Comparison of ENCODE assay signal across 16 mouse cellular contexts in the genomic region with DNA sequence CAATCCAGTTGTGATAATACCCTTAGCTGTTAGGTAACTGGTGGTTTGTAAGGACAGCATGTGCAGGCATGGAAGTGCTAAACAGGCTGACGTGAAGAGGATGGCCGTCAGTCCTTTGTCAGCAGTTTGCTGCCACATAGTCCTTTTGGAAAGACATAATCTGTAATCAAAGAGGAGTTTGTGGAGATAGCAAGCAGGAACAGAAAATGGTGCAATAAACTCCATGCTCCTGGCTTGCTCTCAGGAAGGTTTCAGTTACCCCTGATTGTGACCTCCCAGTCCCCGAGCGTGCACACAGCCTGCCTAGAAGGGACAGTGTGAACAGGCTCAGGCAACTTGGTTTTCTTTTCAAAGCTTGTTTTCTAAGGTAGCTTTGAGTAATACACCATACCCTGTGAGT.
A peak's percentile ranks its signal among the peaks of the same experiment; 100 is the strongest.
DNase-seq lines count a peak whose midpoint lies in the region; ATAC-seq lines count a peak whose summit lies in the region.
"Had no signal": no experiment of that assay in that cellular context is flagged by ENCODE, and none has a peak within 500 bp of the region (broad histone marks: within the 10 kb centered on the region; RNA-seq: fewer than 3 reads in every experiment).

No protein-coding gene starts in this region.

- H3K4me3 ChIP-seq in forebrain, embryonic 14.5 days (ENCODE audit: low read depth, low read length) = no peak overlapping the region
- no peak overlapping the region for H3K4me3 ChIP-seq in forebrain, embryonic 11.5 days (ENCODE audit: low read depth, low read length)
- no peak overlapping the region for H3K4me3 ChIP-seq in hindbrain, embryonic 12.5 days
- H3K4me3 ChIP-seq in hindbrain, embryonic 11.5 days (ENCODE audit: low read depth, low read length) = no peak overlapping the region
- no peak overlapping the region for H3K4me3 ChIP-seq in midbrain, embryonic 12.5 days
- H3K4me3 ChIP-seq in midbrain, embryonic 11.5 days (ENCODE audit: low read depth, low read length) = no peak overlapping the region
- no peak overlapping the region for H3K4me3 ChIP-seq in neural tube, embryonic 14.5 days (ENCODE audit: low read depth, low read length)
- H3K4me3 ChIP-seq: lung, embryonic 15.5 days had no signal

- no peak overlapping the region for H3K4me2 ChIP-seq in forebrain, embryonic 14.5 days (ENCODE audit: low read length)
- H3K4me2 ChIP-seq in forebrain, embryonic 11.5 days (ENCODE audit: low read depth, low read length, severe bottlenecking) = no peak overlapping the region
- H3K4me2 ChIP-seq in hindbrain, embryonic 12.5 days (replicated peaks) = no peak overlapping the region
- H3K4me2 ChIP-seq in hindbrain, embryonic 11.5 days (replicated peaks; ENCODE audit: low read depth, low read length) = no peak overlapping the region
- H3K4me2 ChIP-seq in midbrain, embryonic 12.5 days (replicated peaks) = no peak overlapping the region
- H3K4me2 ChIP-seq in midbrain, embryonic 11.5 days = no peak overlapping the region
- no peak overlapping the region for H3K4me2 ChIP-seq in neural tube, embryonic 14.5 days (ENCODE audit: low read depth, low read length)
- H3K4me2 ChIP-seq: lung, embryonic 15.5 days had no signal

- H3K4me1 ChIP-seq in forebrain, embryonic 14.5 days (ENCODE audit: control insufficient read depth, insufficient read depth, low read length) = peaks cover 33% of the 10 kb centered on the region
- H3K4me1 ChIP-seq in forebrain, embryonic 11.5 days (replicated peaks; ENCODE audit: control insufficient read depth, insufficient read depth, low read length) = peaks cover 18% of the 10 kb centered on the region
- peaks cover 67% of the 10 kb centered on the region for H3K4me1 ChIP-seq in hindbrain, embryonic 12.5 days
- H3K4me1 ChIP-seq in hindbrain, embryonic 11.5 days (replicated peaks; ENCODE audit: control insufficient read depth, insufficient read depth, low read length) = peaks cover 6% of the 10 kb centered on the region; the same call in 1 of the 2 replicates
- peaks cover 61% of the 10 kb centered on the region for H3K4me1 ChIP-seq in midbrain, embryonic 12.5 days
- peaks cover 30% of the 10 kb centered on the region for H3K4me1 ChIP-seq in midbrain, embryonic 11.5 days (ENCODE audit: control insufficient read depth, insufficient read depth, low read length)
- H3K4me1 ChIP-seq in neural tube, embryonic 14.5 days (ENCODE audit: control insufficient read depth, insufficient read depth, low read length) = peaks cover 27% of the 10 kb centered on the region; the same call in 1 of the 2 replicates

- H3K9me3 ChIP-seq in forebrain, embryonic 14.5 days (replicated peaks; ENCODE audit: control insufficient read depth, low read length) = no peaks in the 10 kb centered on the region
- no peaks in the 10 kb centered on the region for H3K9me3 ChIP-seq in forebrain, embryonic 11.5 days (ENCODE audit: control insufficient read depth, low read length)
- no peaks in the 10 kb centered on the region for H3K9me3 ChIP-seq in hindbrain, embryonic 12.5 days (replicated peaks)
- no peaks in the 10 kb centered on the region for H3K9me3 ChIP-seq in hindbrain, embryonic 11.5 days (ENCODE audit: control insufficient read depth, low read length)
- no peaks in the 10 kb centered on the region for H3K9me3 ChIP-seq in midbrain, embryonic 12.5 days
- H3K9me3 ChIP-seq in midbrain, embryonic 11.5 days (ENCODE audit: control insufficient read depth, low read length) = no peaks in the 10 kb centered on the region
- no peaks in the 10 kb centered on the region for H3K9me3 ChIP-seq in neural tube, embryonic 14.5 days (ENCODE audit: control insufficient read depth, low read length)
- H3K9me3 ChIP-seq: lung, embryonic 15.5 days had no signal

- no peaks in the 10 kb centered on the region for H3K36me3 ChIP-seq in forebrain, embryonic 14.5 days (ENCODE audit: control insufficient read depth, insufficient read depth, low read length)
- no peaks in the 10 kb centered on the region for H3K36me3 ChIP-seq in forebrain, embryonic 11.5 days (ENCODE audit: control insufficient read depth, insufficient read depth, low read length)
- H3K36me3 ChIP-seq in hindbrain, embryonic 12.5 days = no peaks in the 10 kb centered on the region
- H3K36me3 ChIP-seq in hindbrain, embryonic 11.5 days (ENCODE audit: control insufficient read depth, insufficient read depth, low read length) = no peaks in the 10 kb centered on the region
- H3K36me3 ChIP-seq in midbrain, embryonic 12.5 days = no peaks in the 10 kb centered on the region
- no peaks in the 10 kb centered on the region for H3K36me3 ChIP-seq in midbrain, embryonic 11.5 days (ENCODE audit: control insufficient read depth, insufficient read depth, low read length)
- H3K36me3 ChIP-seq in neural tube, embryonic 14.5 days (ENCODE audit: control insufficient read depth, insufficient read depth, low read length) = no peaks in the 10 kb centered on the region
- H3K36me3 ChIP-seq: lung, embryonic 15.5 days had no signal

- H3K9ac ChIP-seq in forebrain, embryonic 14.5 days (ENCODE audit: low read length) = no peak overlapping the region
- no peak overlapping the region for H3K9ac ChIP-seq in forebrain, embryonic 11.5 days (ENCODE audit: low read length)
- H3K9ac ChIP-seq in hindbrain, embryonic 12.5 days = no peak overlapping the region
- no peak overlapping the region for H3K9ac ChIP-seq in hindbrain, embryonic 11.5 days (ENCODE audit: low read depth, low read length)
- no peak overlapping the region for H3K9ac ChIP-seq in midbrain, embryonic 12.5 days (replicated peaks)
- H3K9ac ChIP-seq in midbrain, embryonic 11.5 days (ENCODE audit: low read length) = no peak overlapping the region
- H3K9ac ChIP-seq in neural tube, embryonic 14.5 days (replicated peaks; ENCODE audit: low read depth, low read length) = no peak overlapping the region
- H3K9ac ChIP-seq: lung, embryonic 15.5 days had no signal

- WGBS in forebrain, embryonic 14.5 days = 68% methylated on average over 4 of the region's 4 CpGs
- WGBS in forebrain, embryonic 11.5 days = 60% methylated on average over 4 of the region's 4 CpGs
- WGBS in hindbrain, embryonic 12.5 days = 45% methylated on average over 4 of the region's 4 CpGs
- WGBS in hindbrain, embryonic 11.5 days = 63% methylated on average over 4 of the region's 4 CpGs
- 43% methylated on average over 4 of the region's 4 CpGs for WGBS in midbrain, embryonic 12.5 days
- 50% methylated on average over 4 of the region's 4 CpGs for WGBS in midbrain, embryonic 11.5 days
- 66% methylated on average over 4 of the region's 4 CpGs for WGBS in neural tube, embryonic 14.5 days

- no peak for ATAC-seq in forebrain, embryonic 14.5 days
- ATAC-seq in forebrain, embryonic 11.5 days (replicated peaks; ENCODE audit: low FRiP score) = no peak
- no peak for ATAC-seq in hindbrain, embryonic 12.5 days (ENCODE audit: low FRiP score)
- ATAC-seq in hindbrain, embryonic 11.5 days (ENCODE audit: low FRiP score) = no peak
- no peak for ATAC-seq in midbrain, embryonic 12.5 days (ENCODE audit: low FRiP score, low read depth)
- no peak for ATAC-seq in midbrain, embryonic 11.5 days (ENCODE audit: low FRiP score)
- ATAC-seq in neural tube, embryonic 14.5 days (ENCODE audit: low read depth) = no peak
- ATAC-seq: inflammation-experienced regulatory T-cells, adult 6 months had no signal

- H3K27me3 ChIP-seq in forebrain, embryonic 14.5 days (replicated peaks; ENCODE audit: control insufficient read depth, insufficient read depth, low read length) = no peaks in the 10 kb centered on the region
- no peaks in the 10 kb centered on the region for H3K27me3 ChIP-seq in forebrain, embryonic 11.5 days (ENCODE audit: control insufficient read depth, insufficient read depth, low read length)
- H3K27me3 ChIP-seq in hindbrain, embryonic 12.5 days = no peaks in the 10 kb centered on the region
- H3K27me3 ChIP-seq in hindbrain, embryonic 11.5 days (ENCODE audit: control insufficient read depth, insufficient read depth, low read length) = no peaks in the 10 kb centered on the region
- no peaks in the 10 kb centered on the region for H3K27me3 ChIP-seq in midbrain, embryonic 12.5 days
- H3K27me3 ChIP-seq in midbrain, embryonic 11.5 days (ENCODE audit: control insufficient read depth, insufficient read depth, low read length) = no peaks in the 10 kb centered on the region
- no peaks in the 10 kb centered on the region for H3K27me3 ChIP-seq in neural tube, embryonic 14.5 days (ENCODE audit: control insufficient read depth, insufficient read depth, low read length)
- H3K27me3 ChIP-seq: lung, embryonic 15.5 days had no signal

- no peak for DNase-seq in forebrain, embryonic 14.5 days (ENCODE audit: low spot score)
- no peak for DNase-seq in forebrain, embryonic 11.5 days (ENCODE audit: low spot score)
- no peak for DNase-seq in hindbrain, embryonic 11.5 days (ENCODE audit: low spot score)
- DNase-seq in midbrain, embryonic 11.5 days (ENCODE audit: low spot score, missing footprints) = no peak
- no peak for DNase-seq in right cerebral cortex, postnatal 4 days
- DNase-seq: adrenal gland, postnatal 10 days; cerebellum, postnatal 14 days; layer of hippocampus, adult 9-11 months; left cerebral cortex, postnatal 4 days; right cerebral cortex, postnatal 25 days; thymus, postnatal 36 days had no signal

- peak overlapping the region; percentile 33; the same call in 1 of the 2 replicates for H3K27ac ChIP-seq in forebrain, embryonic 14.5 days (ENCODE audit: low read depth, low read length)
- H3K27ac ChIP-seq in forebrain, embryonic 11.5 days (ENCODE audit: low read depth, low read length) = no peak overlapping the region
- peak overlapping the region; percentile 78; the same call in 1 of the 2 replicates for H3K27ac ChIP-seq in hindbrain, embryonic 12.5 days
- no peak overlapping the region for H3K27ac ChIP-seq in hindbrain, embryonic 11.5 days (ENCODE audit: low read depth, low read length)
- H3K27ac ChIP-seq in midbrain, embryonic 12.5 days (replicated peaks) = peak overlapping the region; percentile 27; the same call in 1 of the 2 replicates
- no peak overlapping the region for H3K27ac ChIP-seq in midbrain, embryonic 11.5 days (ENCODE audit: low read depth, low read length)
- H3K27ac ChIP-seq in neural tube, embryonic 14.5 days (ENCODE audit: low read depth, low read length) = 0 out of 2 replicates have a peak overlapping the region, but pooled peaks have one; percentile 24
- H3K27ac ChIP-seq: lung, embryonic 15.5 days had no signal

Comparison
In these comparisons a context has a peak if more than half of its experiments do, and no peak if none do; other contexts are left out.
1. H3K27ac ChIP-seq: peak in forebrain, embryonic 14.5 days (single experiment), hindbrain, embryonic 12.5 days (single experiment), midbrain, embryonic 12.5 days (single experiment) and neural tube, embryonic 14.5 days (single experiment); none in forebrain, embryonic 11.5 days (single experiment), hindbrain, embryonic 11.5 days (single experiment) and midbrain, embryonic 11.5 days (single experiment).